Mouse (Mus musculus) brain, embryonic 18.5 days (tissue): ENCODE measurements at regions not wholly inside any gene's neighbourhood (a gene's known extent, or its start where the extent isn't known, plus 50 kb on each side); places are given as distances from the start of the nearest gene placed in this dataset.

ENCODE experiments used
- DNase-seq: peaks from one replicate; pipeline ENCODE4 v3.0.0-alpha.2; 2012; ENCODE audit warnings: low read depth, low spot score

GRCm38 (mm10) chr8:128148351-128148942 lies 210.0 kb upstream of the Nrp1 start:
- no peak for DNase-seq

GRCm38 (mm10) chr8:128155604-128156003 lies 202.8 kb upstream of the Nrp1 start:
- DNase-seq = no peak

GRCm38 (mm10) chr8:128156221-128156620 lies 202.2 kb upstream of the Nrp1 start:
- DNase-seq = no peak

GRCm38 (mm10) chr8:128162857-128163256 lies 195.5 kb upstream of the Nrp1 start:
- no peak for DNase-seq

GRCm38 (mm10) chr8:128164976-128165375 lies 193.4 kb upstream of the Nrp1 start:
- DNase-seq = no peak

DNA sequence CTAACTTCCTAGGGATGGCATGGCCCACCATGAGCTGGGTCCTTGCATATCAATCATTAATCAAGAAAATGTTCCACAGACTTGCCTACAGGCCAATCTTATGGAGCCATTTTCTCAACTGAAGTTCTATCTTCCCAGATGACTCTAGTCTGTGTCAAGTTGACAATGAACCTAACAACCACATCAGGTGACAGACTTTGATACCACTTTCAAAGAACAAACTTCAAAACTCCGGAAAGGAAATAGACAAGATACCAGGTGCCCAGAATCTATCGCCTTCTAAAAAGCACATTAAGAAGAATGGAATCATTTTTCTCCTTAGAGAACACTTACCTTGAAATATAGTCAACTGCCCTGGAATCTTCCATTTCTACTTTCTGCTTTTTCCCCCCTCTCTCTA lies 192.8 kb upstream of the Nrp1 start:
- DNase-seq = no peak

- DNase-seq = no peak
Measured at GRCm38 (mm10) chr8:128166097-128166496, 192.3 kb upstream of the Nrp1 start.

DNA sequence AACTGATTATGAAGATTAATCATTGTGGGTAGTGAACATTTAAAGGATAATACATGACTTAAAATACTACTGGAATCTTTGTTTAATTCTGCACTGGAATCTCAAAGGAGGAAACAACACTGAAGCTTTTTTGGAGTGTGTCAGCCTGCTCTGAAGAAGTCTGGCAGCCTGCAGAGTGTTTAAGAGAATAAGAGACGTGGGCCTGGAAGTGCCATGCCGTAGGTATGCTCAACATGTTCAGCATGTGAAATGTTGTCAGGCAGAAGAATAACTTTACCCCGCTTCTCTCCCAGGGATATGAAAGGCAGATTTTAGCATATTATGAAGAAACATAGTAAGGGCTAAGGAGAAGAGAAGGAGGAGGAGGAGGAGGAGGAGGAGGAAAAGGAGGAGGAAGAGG lies 189.6 kb upstream of the Nrp1 start:
- no peak for DNase-seq

GRCm38 (mm10) chr8:128171116-128171515 lies 187.3 kb upstream of the Nrp1 start:
- DNase-seq = no peak

DNA sequence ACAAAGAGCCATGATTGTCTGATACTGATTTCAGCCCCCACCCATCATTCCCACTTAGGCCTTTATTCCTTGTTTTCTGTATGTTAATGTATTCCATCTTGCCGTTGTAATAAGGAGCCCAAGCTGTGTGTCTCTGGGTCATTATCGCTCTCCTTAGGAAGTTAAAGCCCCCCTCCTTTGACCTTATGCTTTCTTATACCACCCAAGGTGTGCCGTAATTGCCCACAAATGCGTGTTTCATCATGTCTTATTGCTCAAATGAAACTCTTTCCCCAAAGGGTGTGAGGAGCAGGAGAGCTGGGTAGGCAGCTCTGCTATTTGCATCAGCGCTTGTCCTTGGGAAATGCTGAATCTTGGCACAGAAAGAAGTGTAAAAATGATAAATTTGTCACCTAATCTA lies 178.2 kb upstream of the Nrp1 start:
- no peak for DNase-seq

DNA sequence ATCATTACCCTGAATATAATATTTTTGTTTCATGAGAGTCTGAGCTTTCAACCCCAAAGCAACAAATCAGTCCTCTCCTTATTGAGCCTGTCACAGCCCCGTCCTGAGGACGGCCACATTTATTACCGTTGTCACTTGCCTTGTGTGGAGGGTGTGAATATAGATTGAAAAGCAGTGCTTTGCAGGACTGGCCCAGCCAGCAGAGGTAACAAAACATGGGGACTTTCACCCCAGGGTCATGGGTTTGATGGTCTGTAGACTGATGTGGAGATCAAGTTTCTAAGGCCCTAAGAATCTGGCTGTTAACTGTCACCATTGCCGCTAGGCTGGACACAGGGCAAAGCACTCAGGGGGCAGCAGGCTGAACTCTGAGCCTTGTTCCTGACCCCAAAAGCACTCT lies 175.3 kb upstream of the Nrp1 start:
- DNase-seq = no peak

GRCm38 (mm10) chr8:128188321-128188720 lies 170.1 kb upstream of the Nrp1 start:
- no peak for DNase-seq

GRCm38 (mm10) chr8:128193293-128193887 lies 165.0 kb upstream of the Nrp1 start:
- no peak for DNase-seq

DNA sequence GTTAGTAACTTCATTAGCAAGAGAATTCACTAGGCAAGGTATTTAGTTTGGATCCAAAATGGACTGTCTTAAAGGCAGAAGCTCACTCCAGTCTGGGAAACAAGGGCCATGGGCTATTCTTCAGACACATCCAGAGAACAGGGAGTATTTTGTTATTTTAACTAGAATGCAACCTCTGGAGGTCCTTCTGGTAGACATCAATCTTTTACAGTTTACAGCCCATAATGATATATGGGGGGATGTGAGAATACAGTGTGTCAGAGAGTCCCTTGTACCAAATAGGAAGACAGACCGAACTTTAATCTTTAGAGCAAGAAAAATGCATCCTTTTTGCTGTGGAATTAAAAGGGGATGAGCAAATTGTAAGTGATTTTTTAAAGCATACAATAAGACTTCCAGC lies 157.6 kb upstream of the Nrp1 start:
- no peak for DNase-seq

- no peak for DNase-seq
Measured at GRCm38 (mm10) chr8:128201635-128202034, 156.8 kb upstream of the Nrp1 start.

- no peak for DNase-seq
Measured at GRCm38 (mm10) chr8:128202158-128202886, 156.1 kb upstream of the Nrp1 start.

DNA sequence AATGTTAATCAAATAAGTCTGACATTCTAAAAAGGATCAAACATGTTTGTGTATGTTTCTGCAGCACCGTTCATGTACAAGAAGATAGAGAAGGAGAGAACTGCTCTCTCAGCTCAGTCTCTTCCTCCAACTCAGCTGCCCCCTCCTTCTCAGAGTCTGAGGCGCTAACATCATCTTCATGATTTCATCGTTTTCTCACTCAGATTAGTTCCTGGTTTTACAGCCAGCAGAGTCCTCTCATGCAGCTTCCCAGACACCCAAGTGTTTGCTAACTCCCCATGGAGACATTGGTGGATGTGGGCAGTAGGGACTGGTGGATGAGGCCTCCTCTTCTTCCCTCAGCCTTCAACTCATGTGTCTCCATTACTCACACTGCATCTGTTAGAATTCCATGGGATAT lies 153.6 kb upstream of the Nrp1 start:
- DNase-seq = no peak

DNA sequence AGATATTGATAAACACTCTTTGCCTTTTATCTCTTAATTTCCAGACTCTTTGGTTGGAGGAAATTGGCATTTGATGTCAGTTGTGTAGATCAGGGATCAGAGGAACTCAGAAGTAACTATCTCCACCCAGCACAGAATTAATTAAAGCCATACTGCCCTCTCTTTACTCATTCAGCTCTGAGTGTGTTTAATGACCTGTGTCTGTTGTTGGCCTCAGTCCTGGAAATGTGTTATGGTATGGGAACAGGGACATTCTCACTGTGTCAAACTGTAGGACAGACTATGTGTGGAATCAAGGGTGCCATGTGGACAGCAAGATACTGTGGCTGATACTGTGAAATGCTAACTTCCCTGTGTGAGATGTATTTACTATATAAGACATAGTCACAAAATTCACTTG lies 151.3 kb upstream of the Nrp1 start:
- DNase-seq = no peak

GRCm38 (mm10) chr8:128210761-128211160 lies 147.6 kb upstream of the Nrp1 start:
- no peak for DNase-seq

- DNase-seq = no peak
Measured at GRCm38 (mm10) chr8:128212223-128212622, 146.2 kb upstream of the Nrp1 start.

DNA sequence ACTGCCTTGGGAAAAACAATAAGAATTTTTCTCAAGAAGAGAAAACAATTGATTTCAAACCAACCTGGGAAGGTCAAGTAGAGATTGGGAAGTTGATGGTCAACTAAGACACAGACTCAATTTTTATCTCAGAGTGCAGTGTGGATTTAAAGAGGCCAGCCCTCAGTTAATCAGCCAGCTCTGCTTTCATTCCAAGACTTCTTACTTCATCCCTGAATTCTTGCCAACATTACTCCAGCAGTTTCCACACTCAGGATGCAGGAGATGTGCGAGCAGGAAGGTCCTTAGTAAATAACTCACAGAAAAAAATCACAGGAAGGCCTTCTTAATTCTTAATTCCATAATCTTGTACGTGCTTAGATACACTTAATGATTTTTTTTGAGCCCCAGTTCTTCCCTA lies 144.1 kb upstream of the Nrp1 start:
- no peak for DNase-seq

DNA sequence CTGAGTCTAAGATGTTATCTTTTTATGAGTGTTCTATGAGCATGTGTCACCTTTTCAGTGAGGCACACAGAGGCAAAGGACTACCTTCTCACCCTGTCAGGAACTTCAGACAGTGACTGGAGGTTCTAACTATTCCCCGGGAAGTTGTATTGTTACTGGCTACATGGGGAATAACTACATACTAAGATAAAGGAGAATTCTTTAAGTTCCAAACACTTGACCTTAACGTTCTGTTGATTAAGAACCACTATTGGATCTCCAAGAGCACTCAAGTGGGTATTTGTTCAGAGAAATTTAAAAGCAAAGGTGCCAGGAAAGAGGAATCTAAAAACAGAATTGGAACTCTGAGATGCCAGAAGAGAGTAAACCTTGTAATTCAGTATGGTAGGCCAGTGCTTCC lies 139.5 kb upstream of the Nrp1 start:
- no peak for DNase-seq

GRCm38 (mm10) chr8:128219539-128219938 lies 138.9 kb upstream of the Nrp1 start:
- DNase-seq = no peak
